Mouse (Mus musculus) Muller cell, postnatal 12 days (primary cell): ENCODE measurements around the gene Macrod1.

Experiments used
- DNase-seq: peaks from one replicate; pipeline ENCODE4 v3.0.0-alpha.2; 2015; ENCODE audit errors: inconsistent ontology term

Gene Macrod1

GRCm38 (mm10) chr19:7142207-7142915, 85.8 kb downstream of the Macrod1 start:
- DNase-seq: no peak

GRCm38 (mm10) chr19:7143854-7144253, 87.2 kb downstream of the Macrod1 start:
- DNase-seq: no peak

- DNase-seq: no peak
Measured at GRCm38 (mm10) chr19:7144458-7144857, 87.8 kb downstream of the Macrod1 start.

GRCm38 (mm10) chr19:7146376-7146775, 89.8 kb downstream of the Macrod1 start:
- no peak for DNase-seq

- no peak for DNase-seq
Measured at GRCm38 (mm10) chr19:7148096-7148495, 91.5 kb downstream of the Macrod1 start.

GRCm38 (mm10) chr19:7148541-7149085, 92.0 kb downstream of the Macrod1 start:
- DNase-seq: no peak

- DNase-seq: no peak
Measured at GRCm38 (mm10) chr19:7149158-7149685, 92.6 kb downstream of the Macrod1 start.

- DNase-seq: no peak
Measured at GRCm38 (mm10) chr19:7151300-7151926, 94.8 kb downstream of the Macrod1 start.

GRCm38 (mm10) chr19:7151927-7152653, 95.5 kb downstream of the Macrod1 start:
- DNase-seq: no peak

- no peak for DNase-seq
Measured at GRCm38 (mm10) chr19:7153232-7153631, 96.6 kb downstream of the Macrod1 start.

- DNase-seq: no peak
Measured at GRCm38 (mm10) chr19:7155196-7155595, 98.6 kb downstream of the Macrod1 start.

GRCm38 (mm10) chr19:7157734-7158133, 101.1 kb downstream of the Macrod1 start:
- no peak for DNase-seq

GRCm38 (mm10) chr19:7160151-7160906, 103.7 kb downstream of the Macrod1 start:
- DNase-seq: no peak

- no peak for DNase-seq
Measured at GRCm38 (mm10) chr19:7161064-7161463, 104.5 kb downstream of the Macrod1 start.

GRCm38 (mm10) chr19:7164238-7164637, 107.6 kb downstream of the Macrod1 start:
- no peak for DNase-seq

- no peak for DNase-seq
Measured at GRCm38 (mm10) chr19:7164820-7165323, 108.3 kb downstream of the Macrod1 start.

- no peak for DNase-seq
Measured at GRCm38 (mm10) chr19:7165509-7166199, 109.0 kb downstream of the Macrod1 start.

- no peak for DNase-seq
Measured at GRCm38 (mm10) chr19:7166200-7166711, 109.6 kb downstream of the Macrod1 start.

- DNase-seq: no peak
Measured at GRCm38 (mm10) chr19:7166767-7167166, 110.2 kb downstream of the Macrod1 start.

GRCm38 (mm10) chr19:7168423-7168822, 111.8 kb downstream of the Macrod1 start:
- DNase-seq: peak; percentile 26
